Mouse (Mus musculus) embryonic facial prominence, embryonic 12.5 days (tissue): Measurements from ENCODE around the gene Ppp2r3d. TPM values are rescaled to one million over a fixed set of nuclear protein-coding genes. Genes with fewer than 3 reads are reported as not detected.

ENCODE experiments used
- polyA plus RNA-seq: library from polyadenylated mRNA; unstranded; fragments of >200 nt; fragmentation: Nextera tagmentation; extraction: Ambion mirVana; gene quantifications from 2 replicates; pipeline ENCODE4 v1.2.1, GENCODE M21; 2016

Gene Ppp2r3d
- polyA plus RNA-seq, 1 experiment from 2014 or later, result 141 TPM

Other genes starting within 250 kb of the Ppp2r3d start
- 6.9 and 7.4 TPM in 2 replicates for gene 2010315B03Rik, start 164.2 kb downstream of the Ppp2r3d start, polyA plus RNA-seq
- gene Gm21836, start 16.9 kb upstream of the Ppp2r3d start, polyA plus RNA-seq, result not detected in 2 replicates